Mouse (Mus musculus): ENCODE data around the gene Tpra1. TPM values are rescaled to one million over a fixed set of nuclear protein-coding genes. Genes with fewer than 3 reads are reported as not detected.

The Tpra1 gene
- 52.2 and 61.5 TPM in 2 replicates for polyA plus RNA-seq (2012; rRNA removed)
- 25.6 and 32.9 TPM in 2 replicates for polyA plus RNA-seq (2014; fragmentation: Nextera tagmentation; extraction: Ambion mirVana)

- under 1% methylated on average over 66 of the region's 66 CpGs for WGBS (ENCODE audit: insufficient replicate concordance)
- DNase-seq (ENCODE audit: low read depth in 3 of 3, low spot score in 3 of 3) (peak; percentile 93 to 96 (median 95)), ATAC-seq (ENCODE audit: insufficient read depth) (peak; percentile 84)
- Histone ChIP-seq H3K9ac (replicated peaks) (peak within 1 kb of the TSS; percentile 98), H3K27me3 (ENCODE audit: control insufficient read depth, insufficient read depth, low read length) (no peaks in the 10 kb centered on the region), H3K4me3 (ENCODE audit: insufficient read depth in 1 of 2, low read depth in 2 of 2, low read length in 2 of 2) (peak within 1 kb of the TSS; percentile 93), H3K9me3 (ENCODE audit: control insufficient read depth, low read length) (no peaks in the 10 kb centered on the region), H3K4me1 (replicated peaks; ENCODE audit: control insufficient read depth in 2 of 2, insufficient read depth in 2 of 2, low read length in 1 of 2) (peaks cover 36 to 52% of the 10 kb centered on the region in 2 experiments), H3K4me2 (ENCODE audit: low read depth) (peak within 1 kb of the TSS; percentile 99), H3K36me3 (replicated peaks; ENCODE audit: control insufficient read depth, insufficient read depth, low read depth) (peaks cover 4% of the 10 kb centered on the region), H3K27ac (peak within 1 kb of the TSS; percentile 91)
- no peak for TF ChIP-seq EP300 (IDR thresholded peaks at IDR 0.05; ENCODE audit: low read depth)
- TF ChIP-seq CTCF (IDR thresholded peaks at IDR 0.05; ENCODE audit: low read depth): peak; percentile 42
Observed at GRCm38 (mm10) chr6:88901947-88902820, at the start of gene Tpra1. Tpra1 (plus strand) TSS chr6:88902251.

DNA sequence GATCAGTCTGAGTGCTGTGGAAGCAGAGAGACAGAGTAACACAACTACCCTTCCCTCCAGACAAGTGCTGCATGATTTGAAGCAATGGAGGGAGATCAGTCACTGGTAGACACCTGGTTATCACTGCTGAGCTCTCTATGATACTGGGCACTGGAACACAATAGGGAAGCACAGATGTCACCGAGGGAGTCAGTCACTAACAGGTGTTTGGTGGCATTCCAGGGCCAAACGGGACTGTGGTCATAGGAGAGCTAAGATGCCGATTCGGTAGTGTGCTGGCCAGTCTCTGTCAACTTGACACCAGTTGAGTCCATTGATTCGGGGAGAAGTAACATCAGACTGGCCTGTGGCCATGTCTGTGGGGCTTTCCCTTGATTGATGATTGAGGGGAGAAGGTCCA, 47.5 kb upstream of the Tpra1 start:
- Histone ChIP-seq H3K27me3 (ENCODE audit: control insufficient read depth, insufficient read depth, low read length) (peaks cover 2% of the 10 kb centered on the region), H3K4me3 (ENCODE audit: insufficient read depth in 1 of 2, low read depth in 2 of 2, low read length in 2 of 2) (no peak overlapping the region), H3K36me3 (replicated peaks; ENCODE audit: control insufficient read depth, insufficient read depth, low read depth) (no peaks in the 10 kb centered on the region), H3K4me2 (ENCODE audit: low read depth) (no peak overlapping the region), H3K27ac (no peak overlapping the region), H3K9me3 (ENCODE audit: control insufficient read depth, low read length) (no peaks in the 10 kb centered on the region), H3K9ac (replicated peaks) (no peak overlapping the region), H3K4me1 (replicated peaks; ENCODE audit: control insufficient read depth in 2 of 2, insufficient read depth in 2 of 2, low read length in 1 of 2) (no peaks in the 10 kb centered on the region)
- DNase-seq (ENCODE audit: low read depth in 3 of 3, low spot score in 3 of 3) (no peak), ATAC-seq (ENCODE audit: insufficient read depth) (no peak)
- 64% methylated on average over 5 of the region's 5 CpGs for WGBS (ENCODE audit: insufficient replicate concordance)
- TF ChIP-seq CTCF (IDR thresholded peaks at IDR 0.05; ENCODE audit: low read depth) (no peak), EP300 (IDR thresholded peaks at IDR 0.05; ENCODE audit: low read depth) (no peak)

DNA sequence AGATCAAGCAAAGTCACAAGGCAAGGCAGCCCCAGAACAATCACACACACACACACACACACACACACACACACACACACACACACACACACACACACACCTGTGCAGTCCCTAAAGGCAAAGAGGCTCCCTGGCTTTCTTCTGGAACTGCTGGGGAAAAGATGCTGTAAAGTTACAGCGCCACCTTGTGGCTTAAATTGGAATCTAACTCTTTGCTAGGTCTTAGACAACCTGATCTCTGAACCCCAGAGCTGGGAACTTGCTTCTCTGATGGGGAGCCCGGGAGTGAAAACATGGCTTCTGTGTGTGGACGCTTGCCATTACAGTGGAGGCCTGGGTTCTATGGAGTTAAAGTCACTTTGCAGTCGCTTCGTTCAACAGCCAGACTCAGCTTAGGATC, 46.4 kb upstream of the Tpra1 start:
- 10% methylated on average over 5 of the region's 5 CpGs for WGBS (ENCODE audit: insufficient replicate concordance)
- ATAC-seq (ENCODE audit: insufficient read depth): peak; percentile 49
- Histone ChIP-seq H3K9me3 (ENCODE audit: control insufficient read depth, low read length) (no peaks in the 10 kb centered on the region), H3K4me2 (ENCODE audit: low read depth) (no peak overlapping the region), H3K4me1 (replicated peaks; ENCODE audit: control insufficient read depth in 2 of 2, insufficient read depth in 2 of 2, low read length in 1 of 2) (no peaks in the 10 kb centered on the region), H3K9ac (replicated peaks) (no peak overlapping the region), H3K4me3 (ENCODE audit: insufficient read depth in 1 of 2, low read depth in 2 of 2, low read length in 2 of 2) (no peak overlapping the region), H3K36me3 (replicated peaks; ENCODE audit: control insufficient read depth, insufficient read depth, low read depth) (no peaks in the 10 kb centered on the region), H3K27me3 (ENCODE audit: control insufficient read depth, insufficient read depth, low read length) (peaks cover 2% of the 10 kb centered on the region), H3K27ac (no peak overlapping the region)
- TF ChIP-seq CTCF (IDR thresholded peaks at IDR 0.05; ENCODE audit: low read depth) (peak; percentile 91), EP300 (IDR thresholded peaks at IDR 0.05; ENCODE audit: low read depth) (no peak)
- DNase-seq (ENCODE audit: low read depth in 3 of 3, low spot score in 3 of 3): peak; percentile 66 to 70 (median 67)

DNA sequence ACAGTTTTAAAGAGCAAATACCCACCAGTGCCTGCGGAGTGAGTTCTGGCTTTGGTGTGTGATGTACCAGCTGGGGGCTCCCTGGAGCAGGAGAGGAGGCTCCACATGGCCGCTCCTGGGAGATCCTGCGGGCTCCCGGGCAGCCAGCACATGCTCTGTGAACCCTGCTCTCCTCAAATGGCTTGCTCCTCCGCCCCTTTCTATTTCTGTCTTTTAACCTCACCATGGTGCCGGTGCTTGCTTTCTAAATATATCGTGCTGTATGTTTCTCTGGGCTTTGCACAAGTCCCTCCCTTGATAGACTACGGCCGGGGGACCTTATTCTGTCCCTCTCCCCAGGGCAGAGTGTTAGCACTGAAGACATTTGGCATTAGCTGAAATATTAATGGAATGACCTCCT, 44.8 kb upstream of the Tpra1 start:
- Histone ChIP-seq H3K4me2 (ENCODE audit: low read depth) (no peak overlapping the region), H3K4me3 (ENCODE audit: insufficient read depth in 1 of 2, low read depth in 2 of 2, low read length in 2 of 2) (no peak overlapping the region), H3K9me3 (ENCODE audit: control insufficient read depth, low read length) (no peaks in the 10 kb centered on the region), H3K27ac (no peak overlapping the region), H3K9ac (replicated peaks) (no peak overlapping the region), H3K4me1 (replicated peaks; ENCODE audit: control insufficient read depth in 2 of 2, insufficient read depth in 2 of 2, low read length in 1 of 2) (no peaks in the 10 kb centered on the region), H3K27me3 (ENCODE audit: control insufficient read depth, insufficient read depth, low read length) (peaks cover 2% of the 10 kb centered on the region), H3K36me3 (replicated peaks; ENCODE audit: control insufficient read depth, insufficient read depth, low read depth) (no peaks in the 10 kb centered on the region)
- no peak for DNase-seq (ENCODE audit: low read depth in 3 of 3, low spot score in 3 of 3)
- no peak for ATAC-seq (ENCODE audit: insufficient read depth)
- no peak for TF ChIP-seq EP300 (IDR thresholded peaks at IDR 0.05; ENCODE audit: low read depth)
- TF ChIP-seq CTCF (IDR thresholded peaks at IDR 0.05; ENCODE audit: low read depth): 0 out of 2 replicates have a peak, but pooled peaks have one; percentile 11
- WGBS (ENCODE audit: insufficient replicate concordance): 27% methylated on average over 9 of the region's 9 CpGs

DNA sequence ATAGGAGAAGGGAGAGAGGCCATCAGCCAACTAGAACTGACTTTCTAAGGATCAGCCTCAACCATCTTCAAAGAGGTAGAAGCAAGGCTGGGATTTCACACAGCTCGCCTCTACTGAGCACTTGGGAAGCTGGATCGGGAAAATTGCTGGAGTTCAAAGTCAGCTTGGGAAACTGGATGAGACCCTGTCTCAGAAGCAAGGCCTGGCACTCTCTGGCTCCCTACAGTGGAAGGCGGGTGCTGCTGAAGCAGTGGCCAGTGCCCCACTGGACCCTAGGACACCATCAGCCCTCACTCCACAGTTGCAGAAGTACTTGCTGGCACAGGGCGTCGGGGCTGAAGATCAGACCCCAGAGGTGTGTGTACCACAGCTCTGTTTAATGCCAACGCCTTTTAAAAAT, 44.2 kb upstream of the Tpra1 start:
- TF ChIP-seq CTCF (IDR thresholded peaks at IDR 0.05; ENCODE audit: low read depth) (no peak), EP300 (IDR thresholded peaks at IDR 0.05; ENCODE audit: low read depth) (no peak)
- WGBS (ENCODE audit: insufficient replicate concordance): 69% methylated on average over 6 of the region's 6 CpGs
- peaks cover 2% of the 10 kb centered on the region for H3K27me3 ChIP-seq (ENCODE audit: control insufficient read depth, insufficient read depth, low read length)
- no peak overlapping the region for H3K9ac ChIP-seq (replicated peaks)
- no peak overlapping the region for H3K4me2 ChIP-seq (ENCODE audit: low read depth)
- H3K4me3 ChIP-seq (ENCODE audit: insufficient read depth in 1 of 2, low read depth in 2 of 2, low read length in 2 of 2): no peak overlapping the region
- no peaks in the 10 kb centered on the region for H3K36me3 ChIP-seq (replicated peaks; ENCODE audit: control insufficient read depth, insufficient read depth, low read depth)
- no peaks in the 10 kb centered on the region for H3K4me1 ChIP-seq (replicated peaks; ENCODE audit: control insufficient read depth in 2 of 2, insufficient read depth in 2 of 2, low read length in 1 of 2)
- ATAC-seq (ENCODE audit: insufficient read depth) (no peak), DNase-seq (ENCODE audit: low read depth in 3 of 3, low spot score in 3 of 3) (no peak)
- no peaks in the 10 kb centered on the region for H3K9me3 ChIP-seq (ENCODE audit: control insufficient read depth, low read length)
- H3K27ac ChIP-seq: no peak overlapping the region
